Mouse (Mus musculus) heart, adult 2 months (tissue): ENCODE measurements at regions not wholly inside any gene's neighbourhood (a gene's known extent, or its start where the extent isn't known, plus 50 kb on each side); places are given as distances from the start of the nearest gene placed in this dataset.

Experiments used
- CTCF ChIP-seq: fragments of 200-600 bp; IDR thresholded peaks from 2 replicates; pipeline ENCODE4 v1.8.1; 2022; ENCODE audit warnings: antibody characterized with exemption, mild to moderate bottlenecking, moderate library complexity
- POLR2A ChIP-seq: fragments of 200-500 bp; IDR thresholded peaks from 2 replicates; pipeline ENCODE4 v1.6.1; 2011; ENCODE audit warnings: mild to moderate bottlenecking, low read depth, low read length, control low read depth; ENCODE audit not compliant: insufficient read depth

DNA sequence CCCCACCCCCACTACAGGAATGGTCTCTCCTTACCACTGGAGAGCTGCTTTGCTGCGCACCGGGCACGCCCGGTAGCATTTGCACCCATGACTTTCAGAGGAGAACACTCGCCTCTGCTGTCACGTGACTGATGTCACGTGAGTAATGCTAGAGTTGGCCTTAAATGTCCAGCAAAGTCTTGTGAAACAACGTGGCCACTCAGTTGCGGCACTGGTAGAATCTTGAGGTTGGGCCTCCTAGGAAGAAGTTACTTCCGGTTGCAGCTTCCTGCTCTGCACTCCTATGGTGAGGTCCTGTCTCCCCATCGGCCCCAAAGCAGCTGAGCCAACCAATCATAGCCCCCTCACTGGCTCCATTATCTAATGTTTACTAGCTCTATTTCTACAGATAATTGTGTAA, 62.7 kb upstream of the Atrnl1 start:
- no peak for TF ChIP-seq CTCF
- no peak for TF ChIP-seq POLR2A
